Mouse (Mus musculus) ES-E14 (cell line): ENCODE results near the gene Slc2a6.

Experiments
- CHD2 ChIP-seq: IDR thresholded peaks from 2 replicates; pipeline ENCODE4 v1.6.1; 2014; ENCODE audit warnings: mild to moderate bottlenecking, low read depth, low read length, inconsistent platforms
- HCFC1 ChIP-seq: IDR thresholded peaks from 2 replicates; pipeline ENCODE4 v1.6.1; 2012; ENCODE audit warnings: low read length, inconsistent platforms, borderline replicate concordance; ENCODE audit not compliant: insufficient read depth
- MAFK ChIP-seq: IDR thresholded peaks from 2 replicates; pipeline ENCODE4 v1.6.1; 2014; ENCODE audit warnings: mild to moderate bottlenecking, low read depth, low read length, inconsistent platforms; ENCODE audit not compliant: insufficient read depth
- ZC3H11A ChIP-seq: IDR thresholded peaks from 2 replicates; pipeline ENCODE4 v1.6.1; 2012; ENCODE audit warnings: low read depth, mild to moderate bottlenecking, inconsistent platforms, low read length, borderline replicate concordance
- ZNF384 ChIP-seq: IDR thresholded peaks from 2 replicates; pipeline ENCODE4 v1.6.1; 2012; ENCODE audit warnings: low read depth, low read length, inconsistent platforms

- TF ChIP-seq ZNF384 (no peak), CHD2 (no peak), MAFK (no peak), HCFC1 (no peak), ZC3H11A (no peak)
Measured at GRCm38 (mm10) chr2:27042131-27042844, 14.5 kb upstream of the Slc2a6 start.
